Mouse (Mus musculus): ENCODE measurements at regions not wholly inside any gene's neighbourhood (a gene's known extent, or its start where the extent isn't known, plus 50 kb on each side); places are given as distances from the start of the nearest gene placed in this dataset.

DNA sequence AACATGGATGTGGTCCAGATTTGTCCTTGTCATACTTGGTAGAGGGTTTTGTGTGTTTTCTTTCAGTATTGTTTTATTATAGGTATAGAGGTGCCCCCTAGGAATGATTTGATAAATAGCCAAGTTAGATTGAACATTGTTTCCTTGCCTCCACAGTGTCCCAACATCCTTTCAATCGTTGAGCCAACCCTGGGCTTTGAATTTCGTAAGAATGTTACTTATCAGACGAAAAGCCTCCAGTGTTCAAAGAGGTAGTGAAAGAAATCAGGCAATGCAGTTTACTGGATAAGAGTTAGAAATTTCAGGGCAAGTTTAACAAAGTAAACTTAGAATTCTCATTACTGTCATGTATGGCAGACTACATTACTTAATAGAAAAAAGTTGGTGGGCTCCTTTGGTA is 144.2 kb upstream of the Xrcc4 start:
- no peak for DNase-seq (ENCODE audit: low read depth, low spot score)
- Histone ChIP-seq H3K36me3 (ENCODE audit: control insufficient read depth, insufficient read depth, low read length, poor library complexity, severe bottlenecking) (no peaks in the 10 kb centered on the region), H3K9me3 (ENCODE audit: control insufficient read depth, insufficient read depth, low read depth, low read length) (no peaks in the 10 kb centered on the region), H3K4me3 (ENCODE audit: insufficient read depth in 1 of 2, low read depth in 1 of 2, low read length in 2 of 2, poor library complexity in 1 of 2, severe bottlenecking in 1 of 2) (no peak overlapping the region), H3K4me1 (ENCODE audit: control insufficient read depth in 2 of 2, insufficient read depth in 2 of 2, low read length in 2 of 2, poor library complexity in 1 of 2) (peaks cover 0 to 2% of the 10 kb centered on the region in 2 experiments; a peak in 1 of 4 replicates), H3K9ac (ENCODE audit: insufficient read depth, low read depth, low read length, poor library complexity, severe bottlenecking) (no peak overlapping the region), H3K27ac (ENCODE audit: insufficient read depth, low read depth, low read length, poor library complexity, severe bottlenecking) (no peak overlapping the region)
- in situ Hi-C loops (cut with MboI; ENCODE audit: low sequenced_read_pairs in 2 of 2, unreplicated experiment in 2 of 2): no loop called here
- TF ChIP-seq MAFK (IDR thresholded peaks at IDR 0.05; ENCODE audit: insufficient read depth, low read depth, low read length): no peak
- TF ChIP-seq ZC3H11A (IDR thresholded peaks at IDR 0.05; ENCODE audit: borderline replicate concordance, low read depth, low read length): no peak
- no peak for TF ChIP-seq ZNF384 (IDR thresholded peaks at IDR 0.05; ENCODE audit: low read depth, low read length)
- TF ChIP-seq HCFC1 (IDR thresholded peaks at IDR 0.05; ENCODE audit: borderline replicate concordance, insufficient read depth, low read length): no peak
- TF ChIP-seq CHD2 (IDR thresholded peaks at IDR 0.05; ENCODE audit: low read depth, low read length): no peak

DNA sequence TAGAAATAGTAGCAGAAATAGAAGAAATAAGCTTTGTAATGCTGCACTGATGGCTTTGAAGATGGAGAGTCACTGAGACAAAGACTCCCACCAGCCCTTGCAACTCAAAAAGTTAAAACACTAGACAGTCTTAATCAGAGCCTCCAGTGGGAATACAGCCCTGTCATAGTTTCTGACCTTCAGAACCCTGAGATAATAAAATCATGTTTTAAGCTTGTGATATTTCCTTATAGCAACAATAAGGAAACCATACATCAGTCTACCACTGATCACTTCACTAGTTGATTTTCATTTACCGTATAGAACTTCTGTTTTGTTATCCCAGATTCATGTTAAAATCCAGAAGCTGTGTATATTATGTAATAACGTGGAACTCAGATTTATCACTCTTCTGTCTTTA is 139.7 kb upstream of the Xrcc4 start:
- TF ChIP-seq CHD2 (IDR thresholded peaks at IDR 0.05; ENCODE audit: low read depth, low read length) (no peak), ZNF384 (IDR thresholded peaks at IDR 0.05; ENCODE audit: low read depth, low read length) (no peak), MAFK (IDR thresholded peaks at IDR 0.05; ENCODE audit: insufficient read depth, low read depth, low read length) (no peak)
- in situ Hi-C loops (cut with MboI; ENCODE audit: low sequenced_read_pairs in 2 of 2, unreplicated experiment in 2 of 2): no loop called here

DNA sequence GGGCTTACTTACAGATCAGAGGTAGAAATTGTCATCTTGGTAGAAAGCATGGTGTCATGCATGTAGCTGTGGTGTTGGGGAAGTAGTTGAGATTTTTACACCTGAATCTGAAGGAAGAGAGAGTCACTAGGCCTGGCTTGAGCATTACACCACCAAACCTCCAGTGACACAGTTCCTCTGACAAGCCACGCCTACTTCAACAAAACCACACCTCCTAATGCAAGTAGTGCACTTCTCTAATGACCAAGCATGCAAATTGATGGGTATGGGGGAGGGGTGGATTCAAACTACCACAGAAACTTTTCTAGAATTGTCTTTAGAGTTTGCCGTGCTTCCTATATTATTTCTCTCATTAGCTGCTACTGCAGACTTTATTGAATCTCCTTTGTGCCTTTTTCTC is 136.8 kb upstream of the Xrcc4 start:
- TF ChIP-seq HCFC1 (IDR thresholded peaks at IDR 0.05; ENCODE audit: borderline replicate concordance, insufficient read depth, low read length): no peak
- no peak for TF ChIP-seq ZNF384 (IDR thresholded peaks at IDR 0.05; ENCODE audit: low read depth, low read length)
- no peak for TF ChIP-seq MAFK (IDR thresholded peaks at IDR 0.05; ENCODE audit: insufficient read depth, low read depth, low read length)
- TF ChIP-seq ZC3H11A (IDR thresholded peaks at IDR 0.05; ENCODE audit: borderline replicate concordance, low read depth, low read length): no peak
- no peak for TF ChIP-seq CHD2 (IDR thresholded peaks at IDR 0.05; ENCODE audit: low read depth, low read length)
- Histone ChIP-seq H3K4me3 (ENCODE audit: insufficient read depth in 1 of 2, low read depth in 1 of 2, low read length in 2 of 2, poor library complexity in 1 of 2, severe bottlenecking in 1 of 2) (no peak overlapping the region), H3K9me3 (ENCODE audit: control insufficient read depth, insufficient read depth, low read depth, low read length) (0 out of 2 replicates have a peak, but pooled peaks cover 2% of the 10 kb centered on the region), H3K9ac (ENCODE audit: insufficient read depth, low read depth, low read length, poor library complexity, severe bottlenecking) (no peak overlapping the region), H3K4me1 (ENCODE audit: control insufficient read depth in 2 of 2, insufficient read depth in 2 of 2, low read length in 2 of 2, poor library complexity in 1 of 2) (peaks cover 0 to 2% of the 10 kb centered on the region in 2 experiments; a peak in 1 of 4 replicates), H3K36me3 (ENCODE audit: control insufficient read depth, insufficient read depth, low read length, poor library complexity, severe bottlenecking) (no peaks in the 10 kb centered on the region), H3K27ac (ENCODE audit: insufficient read depth, low read depth, low read length, poor library complexity, severe bottlenecking) (no peak overlapping the region)
- in situ Hi-C loops (cut with MboI; ENCODE audit: low sequenced_read_pairs in 2 of 2, unreplicated experiment in 2 of 2): no loop called here
- no peak for DNase-seq (ENCODE audit: low read depth, low spot score)

More for the DNA sequence above, 139.7 kb upstream of the Xrcc4 start:
- H3K27ac ChIP-seq (ENCODE audit: insufficient read depth, low read depth, low read length, poor library complexity, severe bottlenecking): no peak overlapping the region
- no peak overlapping the region for H3K9ac ChIP-seq (ENCODE audit: insufficient read depth, low read depth, low read length, poor library complexity, severe bottlenecking)
- H3K4me3 ChIP-seq (ENCODE audit: insufficient read depth in 1 of 2, low read depth in 1 of 2, low read length in 2 of 2, poor library complexity in 1 of 2, severe bottlenecking in 1 of 2): no peak overlapping the region
- no peak for DNase-seq (ENCODE audit: low read depth, low spot score)
- peaks cover 0 to 2% of the 10 kb centered on the region in 2 experiments; a peak in 1 of 4 replicates for H3K4me1 ChIP-seq (ENCODE audit: control insufficient read depth in 2 of 2, insufficient read depth in 2 of 2, low read length in 2 of 2, poor library complexity in 1 of 2)
- no peaks in the 10 kb centered on the region for H3K36me3 ChIP-seq (ENCODE audit: control insufficient read depth, insufficient read depth, low read length, poor library complexity, severe bottlenecking)
- no peaks in the 10 kb centered on the region for H3K9me3 ChIP-seq (ENCODE audit: control insufficient read depth, insufficient read depth, low read depth, low read length)

DNA sequence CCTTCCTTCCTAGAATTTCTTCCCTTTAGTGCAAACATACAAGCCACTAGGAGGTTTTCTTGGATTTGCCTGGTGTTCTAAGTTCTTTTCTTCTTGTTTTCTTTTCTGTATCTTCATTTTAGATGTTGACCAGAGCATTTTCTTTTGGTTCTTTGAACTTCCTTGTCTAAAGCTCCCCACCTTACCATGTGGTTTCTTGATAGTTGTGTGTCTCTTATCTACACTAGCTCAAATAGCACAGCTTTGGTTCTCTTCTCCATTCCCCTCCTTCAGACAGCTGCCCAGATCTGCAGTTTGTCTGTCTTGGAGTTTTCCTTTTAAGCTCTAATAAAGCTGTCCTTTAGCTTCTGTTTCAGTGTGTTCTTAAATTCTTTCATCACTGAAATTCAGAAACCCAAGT is 123.0 kb upstream of the Xrcc4 start:
- H3K36me3 ChIP-seq (ENCODE audit: control insufficient read depth, insufficient read depth, low read length, poor library complexity, severe bottlenecking): no peaks in the 10 kb centered on the region
- H3K27ac ChIP-seq (ENCODE audit: insufficient read depth, low read depth, low read length, poor library complexity, severe bottlenecking): no peak overlapping the region
- no peaks in the 10 kb centered on the region for H3K9me3 ChIP-seq (ENCODE audit: control insufficient read depth, insufficient read depth, low read depth, low read length)
- H3K4me1 ChIP-seq (ENCODE audit: control insufficient read depth in 2 of 2, insufficient read depth in 2 of 2, low read length in 2 of 2, poor library complexity in 1 of 2): no peaks in the 10 kb centered on the region
- H3K9ac ChIP-seq (ENCODE audit: insufficient read depth, low read depth, low read length, poor library complexity, severe bottlenecking): no peak overlapping the region
- DNase-seq (ENCODE audit: low read depth, low spot score): no peak
- in situ Hi-C loops (cut with MboI; ENCODE audit: low sequenced_read_pairs in 2 of 2, unreplicated experiment in 2 of 2): no loop called here
- TF ChIP-seq ZC3H11A (IDR thresholded peaks at IDR 0.05; ENCODE audit: borderline replicate concordance, low read depth, low read length) (no peak), HCFC1 (IDR thresholded peaks at IDR 0.05; ENCODE audit: borderline replicate concordance, insufficient read depth, low read length) (no peak), ZNF384 (IDR thresholded peaks at IDR 0.05; ENCODE audit: low read depth, low read length) (no peak), MAFK (IDR thresholded peaks at IDR 0.05; ENCODE audit: insufficient read depth, low read depth, low read length) (no peak), CHD2 (IDR thresholded peaks at IDR 0.05; ENCODE audit: low read depth, low read length) (no peak)
- no peak overlapping the region for H3K4me3 ChIP-seq (ENCODE audit: insufficient read depth in 1 of 2, low read depth in 1 of 2, low read length in 2 of 2, poor library complexity in 1 of 2, severe bottlenecking in 1 of 2)

DNA sequence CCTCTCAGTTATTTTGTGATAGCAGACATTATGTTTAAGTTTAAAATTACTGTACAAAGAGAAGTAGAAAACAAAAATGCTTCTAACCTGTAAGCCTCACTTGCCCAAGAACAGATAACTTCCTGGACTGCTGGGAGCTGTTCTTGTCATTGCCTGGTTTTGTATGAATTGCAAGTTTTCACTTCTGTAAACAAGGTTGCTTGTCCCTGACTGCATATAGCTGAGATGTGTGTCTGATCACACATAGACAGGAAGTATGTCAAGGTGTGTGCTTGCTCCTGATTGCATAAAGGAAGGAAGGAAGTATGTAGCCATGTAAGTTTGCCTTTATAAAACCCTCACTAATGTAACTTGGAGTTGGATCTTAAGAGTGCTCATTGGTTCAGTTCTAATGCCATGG is 118.5 kb upstream of the Xrcc4 start:
- in situ Hi-C loops (cut with MboI; ENCODE audit: low sequenced_read_pairs in 2 of 2, unreplicated experiment in 2 of 2): no loop called here
- no peaks in the 10 kb centered on the region for H3K36me3 ChIP-seq (ENCODE audit: control insufficient read depth, insufficient read depth, low read length, poor library complexity, severe bottlenecking)

More for the DNA sequence above, 118.5 kb upstream of the Xrcc4 start:
- H3K27ac ChIP-seq (ENCODE audit: insufficient read depth, low read depth, low read length, poor library complexity, severe bottlenecking): no peak overlapping the region
- H3K4me3 ChIP-seq (ENCODE audit: insufficient read depth in 1 of 2, low read depth in 1 of 2, low read length in 2 of 2, poor library complexity in 1 of 2, severe bottlenecking in 1 of 2): no peak overlapping the region
- H3K4me1 ChIP-seq (ENCODE audit: control insufficient read depth in 2 of 2, insufficient read depth in 2 of 2, low read length in 2 of 2, poor library complexity in 1 of 2): peaks cover 0 to 3% of the 10 kb centered on the region in 2 experiments; a peak in 2 of 4 replicates
- no peak for TF ChIP-seq HCFC1 (IDR thresholded peaks at IDR 0.05; ENCODE audit: borderline replicate concordance, insufficient read depth, low read length)
- no peak for TF ChIP-seq ZNF384 (IDR thresholded peaks at IDR 0.05; ENCODE audit: low read depth, low read length)
- TF ChIP-seq CHD2 (IDR thresholded peaks at IDR 0.05; ENCODE audit: low read depth, low read length): no peak
- TF ChIP-seq ZC3H11A (IDR thresholded peaks at IDR 0.05; ENCODE audit: borderline replicate concordance, low read depth, low read length): no peak
- TF ChIP-seq MAFK (IDR thresholded peaks at IDR 0.05; ENCODE audit: insufficient read depth, low read depth, low read length): no peak
- no peaks in the 10 kb centered on the region for H3K9me3 ChIP-seq (ENCODE audit: control insufficient read depth, insufficient read depth, low read depth, low read length)
- H3K9ac ChIP-seq (ENCODE audit: insufficient read depth, low read depth, low read length, poor library complexity, severe bottlenecking): no peak overlapping the region
- no peak for DNase-seq (ENCODE audit: low read depth, low spot score)

Data from ES-E14 (cell line).